Mouse (Mus musculus): Measurements from ENCODE around the gene Cdk18. TPM values are rescaled to one million over a fixed set of nuclear protein-coding genes. Genes with fewer than 3 reads are reported as not detected.

Cdk18 gene
- polyA plus RNA-seq, 1 experiment from 2014 or later, result 3.9 TPM

DNA sequence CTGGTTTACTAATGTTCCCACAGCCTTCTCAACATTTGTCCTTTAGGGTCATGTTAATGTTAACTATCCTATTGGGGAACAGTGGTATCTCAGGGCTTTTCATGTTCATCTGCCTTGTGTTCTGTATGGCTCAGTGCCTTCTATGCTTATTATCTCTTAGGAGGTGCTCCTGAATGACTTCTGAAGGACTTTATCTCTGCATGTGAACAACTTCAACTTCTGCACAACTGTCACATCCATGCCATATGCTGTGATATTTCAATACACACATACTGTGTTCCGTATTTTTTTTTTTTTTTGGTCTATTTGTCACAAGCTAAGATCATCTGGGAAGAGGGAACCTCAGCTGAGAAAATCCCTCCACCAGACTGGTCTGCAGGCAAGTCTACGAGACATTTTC is 61.1 kb downstream of the Cdk18 start:
- Histone ChIP-seq H3K27me3 (ENCODE audit: control insufficient read depth, insufficient read depth, low read length) (no peaks in the 10 kb centered on the region), H3K4me3 (ENCODE audit: low read depth, low read length) (no peak overlapping the region), H3K27ac (replicated peaks; ENCODE audit: low read depth, low read length) (no peak overlapping the region), H3K9me3 (ENCODE audit: control insufficient read depth, low read length) (no peaks in the 10 kb centered on the region; the same call in 1 of the 2 replicates), H3K4me2 (ENCODE audit: low read depth, severe bottlenecking) (no peak overlapping the region), H3K9ac (ENCODE audit: low read length) (no peak overlapping the region), H3K36me3 (ENCODE audit: control insufficient read depth, insufficient read depth, low read length) (no peaks in the 10 kb centered on the region), H3K4me1 (ENCODE audit: control insufficient read depth, insufficient read depth, low read length) (no peaks in the 10 kb centered on the region)
- ATAC-seq (ENCODE audit: insufficient number of reproducible peaks, low FRiP score, low TSS enrichment, low read depth) (no peak), DNase-seq (ENCODE audit: low spot score) (no peak)
- WGBS, result 88% methylated on average over 2 of the region's 2 CpGs

DNA sequence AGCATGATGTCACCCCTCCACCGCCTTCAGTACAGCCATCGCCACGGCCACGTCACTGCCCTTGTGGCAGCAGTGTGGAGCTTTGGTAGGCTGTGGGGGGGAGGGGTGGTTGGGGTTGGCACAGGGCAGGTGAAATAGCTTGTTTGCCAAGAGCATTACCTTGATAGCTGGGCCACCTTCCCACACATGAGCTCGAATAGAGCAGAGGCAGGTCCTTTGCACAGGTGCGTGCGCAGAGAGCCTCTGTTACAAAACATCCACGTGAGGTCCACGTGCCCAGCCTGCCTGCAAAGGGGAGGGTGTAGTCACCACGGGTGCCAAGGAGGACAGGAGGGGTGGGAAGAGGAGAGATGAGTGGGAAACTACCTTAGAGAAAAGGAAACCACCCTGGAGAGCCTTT is 63.9 kb downstream of the Cdk18 start:
- Histone ChIP-seq H3K9me3 (ENCODE audit: control insufficient read depth, low read length) (no peaks in the 10 kb centered on the region), H3K27ac (replicated peaks; ENCODE audit: low read depth, low read length) (no peak overlapping the region), H3K4me3 (ENCODE audit: low read depth, low read length) (no peak overlapping the region), H3K27me3 (ENCODE audit: control insufficient read depth, insufficient read depth, low read length) (no peaks in the 10 kb centered on the region), H3K4me2 (ENCODE audit: low read depth, severe bottlenecking) (no peak overlapping the region), H3K4me1 (ENCODE audit: control insufficient read depth, insufficient read depth, low read length) (0 out of 2 replicates have a peak, but pooled peaks cover 4% of the 10 kb centered on the region), H3K36me3 (ENCODE audit: control insufficient read depth, insufficient read depth, low read length) (no peaks in the 10 kb centered on the region), H3K9ac (ENCODE audit: low read length) (no peak overlapping the region)
- 89% methylated on average over 10 of the region's 10 CpGs for whole genome bisulfite sequencing
- DNase-seq (ENCODE audit: low spot score) (no peak), ATAC-seq (ENCODE audit: insufficient number of reproducible peaks, low FRiP score, low TSS enrichment, low read depth) (no peak)

DNA sequence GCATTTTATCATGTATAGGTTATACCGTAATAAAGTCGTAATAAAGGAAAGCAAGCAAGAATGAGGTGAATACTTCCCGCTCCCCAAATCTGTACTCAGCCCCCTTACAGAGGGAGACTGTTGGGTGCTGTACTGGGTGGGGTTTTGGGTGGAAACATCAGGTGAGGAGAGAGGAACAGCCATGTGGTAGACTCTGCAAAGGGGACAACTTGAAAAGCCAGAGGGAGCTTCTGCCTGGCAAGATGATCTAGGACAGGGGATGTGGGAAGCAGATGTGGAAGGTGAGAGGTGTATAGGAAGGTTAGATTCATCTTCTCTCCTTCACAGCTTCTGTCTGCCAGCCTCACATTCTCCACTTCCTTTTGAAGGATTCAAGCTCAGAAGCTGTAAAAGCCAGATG is 68.8 kb downstream of the Cdk18 start:
- Histone ChIP-seq H3K36me3 (ENCODE audit: control insufficient read depth, insufficient read depth, low read length) (no peaks in the 10 kb centered on the region), H3K4me3 (ENCODE audit: low read depth, low read length) (no peak overlapping the region), H3K4me1 (ENCODE audit: control insufficient read depth, insufficient read depth, low read length) (peaks cover 13% of the 10 kb centered on the region), H3K27ac (replicated peaks; ENCODE audit: low read depth, low read length) (no peak overlapping the region), H3K27me3 (ENCODE audit: control insufficient read depth, insufficient read depth, low read length) (peaks cover 38% of the 10 kb centered on the region), H3K9ac (ENCODE audit: low read length) (no peak overlapping the region), H3K9me3 (ENCODE audit: control insufficient read depth, low read length) (no peaks in the 10 kb centered on the region), H3K4me2 (ENCODE audit: low read depth, severe bottlenecking) (no peak overlapping the region)
- 73% methylated on average over 3 of the region's 3 CpGs for WGBS
- DNase-seq (ENCODE audit: low spot score) (no peak), ATAC-seq (ENCODE audit: insufficient number of reproducible peaks, low FRiP score, low TSS enrichment, low read depth) (no peak)

DNA sequence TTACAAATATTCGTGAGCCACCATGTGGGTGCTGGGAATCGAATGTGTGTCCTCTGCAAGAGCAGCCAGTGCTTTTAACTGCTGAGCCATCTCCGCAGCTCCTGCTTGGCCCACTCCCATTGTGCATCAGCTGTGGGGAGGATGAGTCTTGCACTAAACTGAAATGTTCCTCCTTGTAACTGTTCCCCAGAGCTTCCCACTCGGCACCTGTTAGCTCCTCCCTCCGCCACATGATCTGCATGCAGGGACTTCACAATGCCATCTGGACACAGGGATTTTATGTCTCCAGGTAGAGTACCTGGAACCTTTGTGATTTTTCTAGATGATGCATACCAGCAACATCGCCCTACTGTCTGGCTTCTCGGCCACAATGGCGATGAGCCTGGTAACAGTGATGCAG is 70.0 kb downstream of the Cdk18 start:
- no peak overlapping the region for H3K9ac ChIP-seq (ENCODE audit: low read length)
- no peak overlapping the region for H3K4me3 ChIP-seq (ENCODE audit: low read depth, low read length)
- H3K36me3 ChIP-seq (ENCODE audit: control insufficient read depth, insufficient read depth, low read length), result no peaks in the 10 kb centered on the region
- no peak overlapping the region for H3K27ac ChIP-seq (replicated peaks; ENCODE audit: low read depth, low read length)
- ATAC-seq (ENCODE audit: insufficient number of reproducible peaks, low FRiP score, low TSS enrichment, low read depth) (no peak), DNase-seq (ENCODE audit: low spot score) (no peak)
- peaks cover 13% of the 10 kb centered on the region for H3K4me1 ChIP-seq (ENCODE audit: control insufficient read depth, insufficient read depth, low read length)
- peaks cover 38% of the 10 kb centered on the region for H3K27me3 ChIP-seq (ENCODE audit: control insufficient read depth, insufficient read depth, low read length)
- H3K9me3 ChIP-seq (ENCODE audit: control insufficient read depth, low read length), result no peaks in the 10 kb centered on the region
- WGBS, result 84% methylated on average over 8 of the region's 8 CpGs
- no peak overlapping the region for H3K4me2 ChIP-seq (ENCODE audit: low read depth, severe bottlenecking)

DNA sequence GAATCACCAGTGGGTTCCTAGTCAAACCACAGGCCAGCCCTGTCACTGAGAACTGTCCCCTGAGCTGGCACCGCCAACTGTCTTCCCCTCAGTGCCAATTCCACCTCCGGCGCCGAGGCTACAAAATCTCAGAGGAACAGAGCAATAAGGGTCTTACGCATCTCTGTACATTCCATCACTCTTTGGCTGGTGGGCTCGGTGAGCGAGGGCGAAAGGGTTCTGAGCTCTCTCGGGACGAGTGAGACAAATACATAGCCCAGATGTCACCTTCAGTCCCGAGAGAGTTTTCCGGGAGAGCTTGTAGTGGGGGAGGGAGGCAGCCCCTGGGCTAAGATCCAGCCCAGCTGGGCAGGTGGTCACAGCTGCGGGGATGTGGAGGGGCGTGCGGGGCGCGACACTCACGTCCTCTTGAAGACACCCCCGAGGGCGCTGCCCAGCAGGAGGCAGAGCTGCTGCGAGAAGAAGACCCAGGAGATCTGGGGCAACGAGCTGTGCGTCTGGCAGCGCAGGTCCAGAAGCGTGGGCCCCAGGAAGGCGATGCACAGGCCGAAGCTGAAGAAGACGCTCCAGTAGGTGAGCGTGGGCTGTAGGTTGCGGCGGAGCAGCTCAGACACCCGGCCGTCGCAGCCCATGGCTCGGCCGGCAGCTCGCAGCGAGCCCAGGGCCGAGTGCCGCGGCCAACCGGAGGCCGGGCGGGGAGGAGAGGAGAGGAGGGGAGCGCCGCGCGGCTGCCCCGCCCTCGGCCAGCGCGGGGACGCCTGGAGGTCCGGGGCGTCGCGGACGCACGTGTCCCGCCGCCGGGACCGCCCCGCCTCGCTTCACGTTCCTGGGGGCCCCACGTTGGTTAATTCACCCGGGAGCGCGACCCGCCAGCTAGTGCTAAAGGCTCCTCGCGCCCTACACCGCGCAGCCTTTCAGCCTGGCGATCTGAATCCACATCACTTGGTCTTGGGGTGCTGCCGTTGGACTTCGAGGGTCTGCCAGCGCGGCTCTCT is 71.9 kb downstream of the Cdk18 start, which contains the start of gene Mfsd4a:
Mfsd4a (minus strand) TSS at position 802 of the 995 bp plus-strand sequence.
- Histone ChIP-seq H3K9me3 (ENCODE audit: control insufficient read depth, low read length) (no peaks in the 10 kb centered on the region), H3K9ac (ENCODE audit: low read length) (peak within 1 kb of the TSS; percentile 55), H3K4me1 (ENCODE audit: control insufficient read depth, insufficient read depth, low read length) (peaks cover 13% of the 10 kb centered on the region), H3K27ac (replicated peaks; ENCODE audit: low read depth, low read length) (no peak within 1 kb of the TSS), H3K36me3 (ENCODE audit: control insufficient read depth, insufficient read depth, low read length) (no peaks in the 10 kb centered on the region), H3K4me3 (ENCODE audit: low read depth, low read length) (peak within 1 kb of the TSS; percentile 36), H3K27me3 (ENCODE audit: control insufficient read depth, insufficient read depth, low read length) (peaks cover 38% of the 10 kb centered on the region), H3K4me2 (ENCODE audit: low read depth, severe bottlenecking) (peak within 1 kb of the TSS; percentile 94)
- WGBS, result 3% methylated on average over 64 of the region's 80 CpGs
- DNase-seq (ENCODE audit: low spot score) (peak; percentile 49), ATAC-seq (ENCODE audit: insufficient number of reproducible peaks, low FRiP score, low TSS enrichment, low read depth) (no peak)

DNA sequence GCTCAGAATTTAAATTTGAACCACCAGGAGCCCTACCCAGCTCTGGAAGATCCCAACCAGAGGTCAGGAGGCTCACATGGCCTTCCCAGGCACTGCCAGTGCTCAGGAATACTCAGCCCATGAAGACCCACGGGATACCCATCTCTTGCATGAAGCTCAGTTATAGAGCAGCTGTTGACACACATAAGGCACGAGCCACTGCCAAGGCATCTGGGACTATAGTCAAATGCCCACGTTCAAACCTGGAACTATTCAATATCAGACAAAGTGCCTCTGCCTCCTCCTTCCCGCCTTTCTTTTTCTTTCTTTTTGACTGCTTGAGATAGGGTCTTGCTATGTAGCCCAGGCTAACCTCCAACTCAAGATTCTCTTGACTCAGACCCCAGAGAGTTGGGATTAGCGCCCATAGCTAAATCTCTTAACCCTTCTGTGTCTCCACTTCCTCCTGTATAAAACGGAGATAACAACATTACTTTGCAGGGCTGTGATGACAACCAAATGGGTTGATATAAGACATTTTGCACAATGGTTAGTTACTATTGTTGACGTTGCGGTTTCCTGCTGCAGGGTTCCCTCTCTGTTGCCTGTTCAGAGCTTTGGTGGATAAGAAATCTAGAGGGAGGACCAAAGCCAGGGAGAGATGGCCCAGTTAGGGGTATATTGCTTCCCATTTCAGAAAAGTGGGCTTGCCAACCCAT is 73.9 kb downstream of the Cdk18 start:
- no peaks in the 10 kb centered on the region for H3K36me3 ChIP-seq (ENCODE audit: control insufficient read depth, insufficient read depth, low read length)
- WGBS, result 79% methylated on average over 8 of the region's 8 CpGs
- no peak for ATAC-seq (ENCODE audit: insufficient number of reproducible peaks, low FRiP score, low TSS enrichment, low read depth)
- no peak overlapping the region for H3K4me2 ChIP-seq (ENCODE audit: low read depth, severe bottlenecking)
- peaks cover 9% of the 10 kb centered on the region for H3K4me1 ChIP-seq (ENCODE audit: control insufficient read depth, insufficient read depth, low read length)
- H3K9me3 ChIP-seq (ENCODE audit: control insufficient read depth, low read length), result no peaks in the 10 kb centered on the region
- no peak overlapping the region for H3K4me3 ChIP-seq (ENCODE audit: low read depth, low read length)
- H3K27me3 ChIP-seq (ENCODE audit: control insufficient read depth, insufficient read depth, low read length), result peaks cover 38% of the 10 kb centered on the region
- H3K9ac ChIP-seq (ENCODE audit: low read length), result no peak overlapping the region
- DNase-seq (ENCODE audit: low spot score), result no peak
- H3K27ac ChIP-seq (replicated peaks; ENCODE audit: low read depth, low read length), result no peak overlapping the region

DNA sequence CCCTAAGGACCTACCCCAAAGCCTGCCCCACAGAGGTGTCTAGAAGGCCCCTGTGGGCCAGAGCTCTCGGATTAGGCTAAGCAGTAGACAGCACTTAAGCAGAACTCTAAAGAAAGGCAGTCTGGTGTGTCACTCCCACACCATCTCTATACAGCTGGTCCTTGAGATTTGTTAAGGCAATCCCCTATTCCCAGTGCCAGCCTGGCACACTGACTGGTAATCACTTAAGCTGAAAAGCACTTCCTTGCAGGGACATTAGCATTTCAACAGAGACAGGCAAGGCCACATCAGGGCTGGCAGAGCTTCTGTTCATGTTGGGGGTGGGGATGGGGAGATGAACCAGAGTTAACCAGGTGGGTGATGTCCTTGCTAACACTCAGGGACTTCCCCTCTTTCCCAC is 74.5 kb downstream of the Cdk18 start:
- H3K9ac ChIP-seq (ENCODE audit: low read length), result no peak overlapping the region
- DNase-seq (ENCODE audit: low spot score), result no peak
- no peaks in the 10 kb centered on the region for H3K9me3 ChIP-seq (ENCODE audit: control insufficient read depth, low read length)
- 56% methylated on average over 1 of the region's 1 CpGs for WGBS
- H3K27ac ChIP-seq (replicated peaks; ENCODE audit: low read depth, low read length), result no peak overlapping the region
- H3K4me2 ChIP-seq (ENCODE audit: low read depth, severe bottlenecking), result no peak overlapping the region
- H3K4me1 ChIP-seq (ENCODE audit: control insufficient read depth, insufficient read depth, low read length), result peaks cover 9% of the 10 kb centered on the region
- H3K27me3 ChIP-seq (ENCODE audit: control insufficient read depth, insufficient read depth, low read length), result peaks cover 38% of the 10 kb centered on the region
- ATAC-seq (ENCODE audit: insufficient number of reproducible peaks, low FRiP score, low TSS enrichment, low read depth), result no peak
- H3K4me3 ChIP-seq (ENCODE audit: low read depth, low read length), result no peak overlapping the region
- no peaks in the 10 kb centered on the region for H3K36me3 ChIP-seq (ENCODE audit: control insufficient read depth, insufficient read depth, low read length)

DNA sequence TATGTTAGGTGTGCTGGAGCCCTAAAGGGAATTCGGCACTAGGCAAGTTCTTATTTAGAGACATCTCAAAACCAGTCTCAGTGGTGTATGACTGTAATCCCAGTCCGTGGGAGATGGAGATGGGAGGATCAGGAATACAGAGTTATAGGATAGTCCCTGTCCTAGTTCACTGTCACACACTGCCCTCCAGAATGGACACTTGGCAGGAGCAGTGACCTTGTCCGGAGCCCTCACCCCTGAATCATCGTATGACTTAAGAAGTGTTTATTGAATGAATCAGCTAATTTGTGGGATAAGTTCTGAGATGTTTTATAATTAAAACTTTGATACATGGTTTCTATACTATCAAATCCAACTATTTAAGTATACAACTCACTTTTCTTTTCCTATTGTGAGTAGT is 76.4 kb downstream of the Cdk18 start:
- H3K4me3 ChIP-seq (ENCODE audit: low read depth, low read length), result no peak overlapping the region
- peaks cover 23% of the 10 kb centered on the region for H3K27me3 ChIP-seq (ENCODE audit: control insufficient read depth, insufficient read depth, low read length)
- H3K9ac ChIP-seq (ENCODE audit: low read length), result no peak overlapping the region
- H3K36me3 ChIP-seq (ENCODE audit: control insufficient read depth, insufficient read depth, low read length), result no peaks in the 10 kb centered on the region
- no peaks in the 10 kb centered on the region for H3K9me3 ChIP-seq (ENCODE audit: control insufficient read depth, low read length)
- H3K4me2 ChIP-seq (ENCODE audit: low read depth, severe bottlenecking), result no peak overlapping the region
- 81% methylated on average over 4 of the region's 4 CpGs for WGBS
- ATAC-seq (ENCODE audit: insufficient number of reproducible peaks, low FRiP score, low TSS enrichment, low read depth) (no peak), DNase-seq (ENCODE audit: low spot score) (no peak)
- peaks cover 9% of the 10 kb centered on the region for H3K4me1 ChIP-seq (ENCODE audit: control insufficient read depth, insufficient read depth, low read length)
- no peak overlapping the region for H3K27ac ChIP-seq (replicated peaks; ENCODE audit: low read depth, low read length)
